Mouse (Mus musculus) mouse embryonic stem cell (cell line): ENCODE results near the gene Alg12.

Source experiments
- in situ Hi-C, 2 experiments: fragments of 300-500 bp; cut with MboI; formaldehyde crosslinking; loops; 1 replicate in 1 of 2; 3 replicates in 1 of 2; pipeline ENCODE4 v1.14.3; 2019 to 2020; ENCODE audit warnings: low sequenced_read_pairs in 2 of 2, low pct_unique_long_range_greater_than_20kb in 1 of 2, mixed read lengths in 1 of 2; ENCODE audit not compliant: unreplicated experiment in 1 of 2

The Alg12 gene

GRCm38 (mm10) chr15:88837977-88838376, 18.9 kb upstream of the Alg12 start:
- in situ Hi-C loops, result no loop called here

- in situ Hi-C loops, result no loop called here
Measured at GRCm38 (mm10) chr15:88837199-88837932, 18.2 kb upstream of the Alg12 start.

GRCm38 (mm10) chr15:88836571-88836970, 17.5 kb upstream of the Alg12 start:
- in situ Hi-C loops, result no loop called here

GRCm38 (mm10) chr15:88836031-88836430, 16.9 kb upstream of the Alg12 start:
- in situ Hi-C loops, result no loop called here

- in situ Hi-C loops, result no loop called here
Measured at GRCm38 (mm10) chr15:88832536-88832935, 13.4 kb upstream of the Alg12 start.

GRCm38 (mm10) chr15:88831482-88831881, 12.4 kb upstream of the Alg12 start:
- in situ Hi-C loops, result no loop called here

- in situ Hi-C loops, result no loop called here
Measured at GRCm38 (mm10) chr15:88830696-88831095, 11.6 kb upstream of the Alg12 start.

- in situ Hi-C loops, result loop anchor here (5.0 to 10.0 kb wide), 3 partner anchors 45 to 235 kb away; no protein-coding TSS in a partner anchor
Measured at GRCm38 (mm10) chr15:88829791-88830440, 10.8 kb upstream of the Alg12 start.

GRCm38 (mm10) chr15:88828800-88829705, 9.9 kb upstream of the Alg12 start:
- in situ Hi-C loops, result loop anchor here (5.0 to 10.0 kb wide), 3 partner anchors 46 to 236 kb away; no protein-coding TSS in a partner anchor

GRCm38 (mm10) chr15:88827991-88828799, 9.1 kb upstream of the Alg12 start:
- in situ Hi-C loops, result loop anchor here (5.0 to 10.0 kb wide), 3 partner anchors 47 to 237 kb away; no protein-coding TSS in a partner anchor

GRCm38 (mm10) chr15:88827466-88827865, 8.3 kb upstream of the Alg12 start:
- in situ Hi-C loops, result loop anchor here (5.0 to 10.0 kb wide), 3 partner anchors 47 to 237 kb away; no protein-coding TSS in a partner anchor

GRCm38 (mm10) chr15:88823376-88823775, 4.3 kb upstream of the Alg12 start:
- in situ Hi-C loops, result loop anchor here (10.0 kb wide), 2 partner anchors 51 to 241 kb away; no protein-coding TSS in a partner anchor

- in situ Hi-C loops, result loop anchor here (10.0 kb wide), 2 partner anchors 52 to 242 kb away; no protein-coding TSS in a partner anchor
Measured at GRCm38 (mm10) chr15:88822513-88822912, 3.4 kb upstream of the Alg12 start.

GRCm38 (mm10) chr15:88821403-88821802, 2.3 kb upstream of the Alg12 start:
- in situ Hi-C loops, result loop anchor here (10.0 kb wide), 2 partner anchors 53 to 243 kb away; no protein-coding TSS in a partner anchor

- in situ Hi-C loops, result loop anchor here (10.0 kb wide), 2 partner anchors 55 to 245 kb away; no protein-coding TSS in a partner anchor
Measured at GRCm38 (mm10) chr15:88819906-88820303, 787 bp upstream of the Alg12 start.

GRCm38 (mm10) chr15:88815196-88815700, 3.9 kb downstream of the Alg12 start:
- in situ Hi-C loops, result no loop called here

GRCm38 (mm10) chr15:88814411-88815047, 4.6 kb downstream of the Alg12 start:
- in situ Hi-C loops, result no loop called here
